Mouse (Mus musculus): Measurements from ENCODE around the gene Cab39. TPM values are rescaled to one million over a fixed set of nuclear protein-coding genes. Genes with fewer than 3 reads are reported as not detected.

Cab39 gene
- total and polyA plus RNA-seq, 2 experiments = 17.5 to 54.0 TPM

DNA sequence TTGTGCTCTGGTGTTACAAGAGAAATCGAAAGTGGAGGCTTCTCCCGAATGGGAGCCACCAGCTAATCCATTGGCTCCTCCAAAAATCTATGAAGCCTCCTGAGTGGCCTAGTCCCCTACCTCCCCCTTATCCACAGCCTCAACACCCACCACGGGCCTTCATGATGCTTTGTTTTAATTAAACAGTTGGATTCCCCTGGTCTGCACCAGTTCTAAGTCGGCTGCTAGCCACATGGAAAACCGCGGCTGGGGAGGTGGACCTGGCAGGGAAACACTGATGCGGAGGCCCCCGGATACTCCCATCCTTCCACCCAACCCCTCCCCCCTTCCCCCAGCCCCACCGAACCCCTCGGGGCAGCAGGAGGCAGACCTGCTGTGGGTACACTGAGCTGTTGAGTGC, 71.1 kb downstream of the Cab39 start:
- no peak for DNase-seq (ENCODE audit: extremely low read depth, low read depth, low spot score)
- WGBS = 84% methylated on average over 10 of the region's 10 CpGs

GRCm38 (mm10) chr1:85870001-85870400, 76.8 kb downstream of the Cab39 start:
- 89% methylated on average over 7 of the region's 7 CpGs for WGBS
- no peak overlapping the region for H3K27ac ChIP-seq (replicated peaks; ENCODE audit: insufficient read depth, low read depth, low read length)

More for the DNA sequence above, 71.1 kb downstream of the Cab39 start:
- TF ChIP-seq CTCF (IDR thresholded peaks at IDR 0.05; ENCODE audit: low read depth, low read length) = no peak
- no peak for TF ChIP-seq POLR2A (IDR thresholded peaks at IDR 0.05; ENCODE audit: extremely low read depth, insufficient read depth, low read length)
- Histone ChIP-seq H3K79me2 (ENCODE audit: control insufficient read depth, insufficient read depth, low read length) (no peaks in the 10 kb centered on the region), H3K4me3 (ENCODE audit: insufficient read depth, low read depth, low read length) (no peak overlapping the region), H3K27ac (replicated peaks; ENCODE audit: insufficient read depth, low read depth, low read length) (no peak overlapping the region), H3K27me3 (ENCODE audit: control insufficient read depth, insufficient read depth, low read length) (no peaks in the 10 kb centered on the region), H3K4me1 (ENCODE audit: control insufficient read depth, insufficient read depth, low read length) (no peaks in the 10 kb centered on the region), H3K36me3 (ENCODE audit: control insufficient read depth, insufficient read depth, low read length) (no peaks in the 10 kb centered on the region), H3K9ac (ENCODE audit: low read depth, low read length) (no peak overlapping the region)

DNA sequence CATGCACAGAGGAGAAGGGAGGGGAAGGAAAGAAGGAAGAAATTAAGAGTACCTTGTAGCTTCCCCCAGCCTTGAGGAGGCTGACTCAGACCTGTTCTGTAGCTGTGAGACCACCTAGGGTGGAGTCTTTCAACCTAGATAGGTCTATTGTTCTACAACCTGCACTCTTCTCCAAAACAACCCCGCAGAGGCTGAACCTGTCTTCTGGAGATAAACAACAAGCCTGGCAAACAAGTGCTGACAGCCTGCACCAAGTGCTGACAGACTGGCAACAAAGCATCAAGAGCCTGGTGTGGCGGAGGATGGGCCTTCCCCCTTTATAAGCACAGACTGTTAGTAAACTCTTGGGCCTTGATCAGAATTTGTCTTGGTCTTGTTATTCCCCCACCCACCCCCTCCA, 77.3 kb downstream of the Cab39 start:
- H3K9ac ChIP-seq (ENCODE audit: low read depth, low read length) = no peak overlapping the region
- TF ChIP-seq CTCF (IDR thresholded peaks at IDR 0.05; ENCODE audit: low read depth, low read length) (no peak), POLR2A (IDR thresholded peaks at IDR 0.05; ENCODE audit: extremely low read depth, insufficient read depth, low read length) (no peak)
- H3K79me2 ChIP-seq (ENCODE audit: control insufficient read depth, insufficient read depth, low read length) = no peaks in the 10 kb centered on the region
- H3K4me1 ChIP-seq (ENCODE audit: control insufficient read depth, insufficient read depth, low read length) = no peaks in the 10 kb centered on the region
- no peaks in the 10 kb centered on the region for H3K27me3 ChIP-seq (ENCODE audit: control insufficient read depth, insufficient read depth, low read length)
- H3K27ac ChIP-seq (replicated peaks; ENCODE audit: insufficient read depth, low read depth, low read length) = no peak overlapping the region
- WGBS = 68% methylated on average over 2 of the region's 2 CpGs
- DNase-seq (ENCODE audit: extremely low read depth, low read depth, low spot score) = no peak
- H3K36me3 ChIP-seq (ENCODE audit: control insufficient read depth, insufficient read depth, low read length) = no peaks in the 10 kb centered on the region
- H3K4me3 ChIP-seq (ENCODE audit: insufficient read depth, low read depth, low read length) = no peak overlapping the region

More at GRCm38 (mm10) chr1:85870001-85870400, 76.8 kb downstream of the Cab39 start:
- no peak overlapping the region for H3K4me3 ChIP-seq (ENCODE audit: insufficient read depth, low read depth, low read length)
- TF ChIP-seq POLR2A (IDR thresholded peaks at IDR 0.05; ENCODE audit: extremely low read depth, insufficient read depth, low read length) = no peak
- TF ChIP-seq CTCF (IDR thresholded peaks at IDR 0.05; ENCODE audit: low read depth, low read length) = no peak
- no peak for DNase-seq (ENCODE audit: extremely low read depth, low read depth, low spot score)
- H3K9ac ChIP-seq (ENCODE audit: low read depth, low read length) = no peak overlapping the region
- H3K79me2 ChIP-seq (ENCODE audit: control insufficient read depth, insufficient read depth, low read length) = no peaks in the 10 kb centered on the region
- H3K4me1 ChIP-seq (ENCODE audit: control insufficient read depth, insufficient read depth, low read length) = no peaks in the 10 kb centered on the region
- H3K36me3 ChIP-seq (ENCODE audit: control insufficient read depth, insufficient read depth, low read length) = no peaks in the 10 kb centered on the region
- H3K27me3 ChIP-seq (ENCODE audit: control insufficient read depth, insufficient read depth, low read length) = no peaks in the 10 kb centered on the region

GRCm38 (mm10) chr1:85882003-85882402, 88.8 kb downstream of the Cab39 start:
- no peak for DNase-seq (ENCODE audit: extremely low read depth, low read depth, low spot score)
- Histone ChIP-seq H3K4me3 (ENCODE audit: insufficient read depth, low read depth, low read length) (no peak overlapping the region), H3K27me3 (ENCODE audit: control insufficient read depth, insufficient read depth, low read length) (no peaks in the 10 kb centered on the region), H3K27ac (replicated peaks; ENCODE audit: insufficient read depth, low read depth, low read length) (no peak overlapping the region), H3K79me2 (ENCODE audit: control insufficient read depth, insufficient read depth, low read length) (no peaks in the 10 kb centered on the region), H3K4me1 (ENCODE audit: control insufficient read depth, insufficient read depth, low read length) (no peaks in the 10 kb centered on the region), H3K36me3 (ENCODE audit: control insufficient read depth, insufficient read depth, low read length) (no peaks in the 10 kb centered on the region), H3K9ac (ENCODE audit: low read depth, low read length) (no peak overlapping the region)
- WGBS = 97% methylated on average over 12 of the region's 12 CpGs
- no peak for TF ChIP-seq CTCF (IDR thresholded peaks at IDR 0.05; ENCODE audit: low read depth, low read length)
- no peak for TF ChIP-seq POLR2A (IDR thresholded peaks at IDR 0.05; ENCODE audit: extremely low read depth, insufficient read depth, low read length)

DNA sequence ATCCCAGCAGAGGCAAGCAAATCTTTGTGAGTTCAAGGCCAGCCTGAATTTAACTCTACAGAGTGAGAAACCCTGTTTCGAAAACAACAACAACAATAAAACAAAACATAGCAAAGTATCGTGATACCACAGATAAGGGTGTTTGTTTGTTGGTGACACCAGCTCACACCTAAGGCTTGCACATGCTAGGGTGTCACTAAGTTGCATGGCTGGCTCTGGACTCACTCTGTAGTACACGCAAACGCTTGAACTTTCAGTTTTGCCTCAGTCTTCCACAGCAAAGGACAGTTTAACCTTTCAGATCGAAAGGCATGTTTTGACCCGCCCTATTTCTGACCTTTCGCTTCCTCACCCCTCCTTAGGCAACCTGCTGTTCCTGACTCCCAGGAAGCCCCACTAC, 94.0 kb downstream of the Cab39 start:
- H3K79me2 ChIP-seq (ENCODE audit: control insufficient read depth, insufficient read depth, low read length) = no peaks in the 10 kb centered on the region
- H3K27me3 ChIP-seq (ENCODE audit: control insufficient read depth, insufficient read depth, low read length) = no peaks in the 10 kb centered on the region
- H3K4me1 ChIP-seq (ENCODE audit: control insufficient read depth, insufficient read depth, low read length) = no peaks in the 10 kb centered on the region
- no peak for TF ChIP-seq POLR2A (IDR thresholded peaks at IDR 0.05; ENCODE audit: extremely low read depth, insufficient read depth, low read length)
- TF ChIP-seq CTCF (IDR thresholded peaks at IDR 0.05; ENCODE audit: low read depth, low read length) = no peak
- H3K36me3 ChIP-seq (ENCODE audit: control insufficient read depth, insufficient read depth, low read length) = no peaks in the 10 kb centered on the region
- no peak overlapping the region for H3K27ac ChIP-seq (replicated peaks; ENCODE audit: insufficient read depth, low read depth, low read length)
- no peak overlapping the region for H3K9ac ChIP-seq (ENCODE audit: low read depth, low read length)
- WGBS = 71% methylated on average over 7 of the region's 7 CpGs
- H3K4me3 ChIP-seq (ENCODE audit: insufficient read depth, low read depth, low read length) = no peak overlapping the region
- no peak for DNase-seq (ENCODE audit: extremely low read depth, low read depth, low spot score)

- peak; percentile 56 for DNase-seq (ENCODE audit: extremely low read depth, low read depth, low spot score)
- Histone ChIP-seq H3K27me3 (ENCODE audit: control insufficient read depth, insufficient read depth, low read length) (no peaks in the 10 kb centered on the region), H3K4me1 (ENCODE audit: control insufficient read depth, insufficient read depth, low read length) (peaks cover 5% of the 10 kb centered on the region; the same call in 1 of the 2 replicates), H3K79me2 (ENCODE audit: control insufficient read depth, insufficient read depth, low read length) (no peaks in the 10 kb centered on the region), H3K9ac (ENCODE audit: low read depth, low read length) (peak within 1 kb of the TSS; percentile 39), H3K4me3 (ENCODE audit: insufficient read depth, low read depth, low read length) (peak within 1 kb of the TSS; percentile 71), H3K27ac (replicated peaks; ENCODE audit: insufficient read depth, low read depth, low read length) (no peak within 1 kb of the TSS), H3K36me3 (ENCODE audit: control insufficient read depth, insufficient read depth, low read length) (no peaks in the 10 kb centered on the region)
- TF ChIP-seq POLR2A (IDR thresholded peaks at IDR 0.05; ENCODE audit: extremely low read depth, insufficient read depth, low read length) = peak; percentile 57; the same call in 1 of the 2 replicates
- no peak for TF ChIP-seq CTCF (IDR thresholded peaks at IDR 0.05; ENCODE audit: low read depth, low read length)
- WGBS = 1% methylated on average over 35 of the region's 35 CpGs
Measured at GRCm38 (mm10) chr1:85894231-85894747, 101.0 kb downstream of the Cab39 start, which contains the start of gene Itm2c. Gene Itm2c (plus strand): TSS chr1:85894281.
